In genomic region chr5:96912781-96913180, GRCm38 (mm10) we compare ENCODE assay signal across 11 mouse cellular contexts.
DNase-seq lines count a peak whose midpoint lies in the region; ATAC-seq lines count a peak whose summit lies in the region.
"Had no signal": no experiment of that assay in that cellular context is flagged by ENCODE, and none has a peak within 500 bp of the region (broad histone marks: within the 10 kb centered on the region; RNA-seq: fewer than 3 reads in every experiment).

No protein-coding gene starts in this region.

- H3K9me3 ChIP-seq in limb, embryonic 15.5 days = no peaks in the 10 kb centered on the region
- H3K9me3 ChIP-seq in limb, embryonic 10.5 days (replicated peaks) = no peaks in the 10 kb centered on the region
- no peaks in the 10 kb centered on the region for H3K9me3 ChIP-seq in heart, embryonic 14.5 days (ENCODE audit: control insufficient read depth, low read length)
- H3K9me3 ChIP-seq in megakaryocyte, embryonic 14.5 days = no peaks in the 10 kb centered on the region
- H3K9me3 ChIP-seq: embryonic facial prominence, embryonic 12.5 days; midbrain, embryonic 15.5 days had no signal

- no peaks in the 10 kb centered on the region for H3K36me3 ChIP-seq in limb, embryonic 15.5 days
- no peaks in the 10 kb centered on the region for H3K36me3 ChIP-seq in limb, embryonic 10.5 days
- no peaks in the 10 kb centered on the region for H3K36me3 ChIP-seq in heart, embryonic 14.5 days (ENCODE audit: control insufficient read depth, insufficient read depth, low read length)
- H3K36me3 ChIP-seq in megakaryocyte, embryonic 14.5 days (replicated peaks; ENCODE audit: low read length) = peaks cover 18% of the 10 kb centered on the region
- H3K36me3 ChIP-seq: embryonic facial prominence, embryonic 12.5 days; midbrain, embryonic 15.5 days had no signal

- no peak for ATAC-seq in limb, embryonic 15.5 days (ENCODE audit: insufficient number of reproducible peaks, low FRiP score, low TSS enrichment, low read depth)
- ATAC-seq in activated CD4-positive, CD25-positive, alpha-beta regulatory T cell, adult 4 months = peak; percentile 9
- no peak for ATAC-seq in heart, embryonic 14.5 days (ENCODE audit: insufficient number of reproducible peaks, insufficient read depth, low FRiP score, low read depth)
- ATAC-seq: midbrain, embryonic 15.5 days had no signal

- H3K27me3 ChIP-seq in limb, embryonic 15.5 days = no peaks in the 10 kb centered on the region
- H3K27me3 ChIP-seq in limb, embryonic 10.5 days (ENCODE audit: low read depth, poor library complexity, severe bottlenecking) = no peaks in the 10 kb centered on the region
- H3K27me3 ChIP-seq in heart, embryonic 14.5 days (ENCODE audit: control insufficient read depth, insufficient read depth, low read length) = no peaks in the 10 kb centered on the region
- no peaks in the 10 kb centered on the region for H3K27me3 ChIP-seq in megakaryocyte, embryonic 14.5 days (replicated peaks)
- H3K27me3 ChIP-seq: embryonic facial prominence, embryonic 12.5 days; midbrain, embryonic 15.5 days had no signal

- H3K4me1 ChIP-seq in limb, embryonic 15.5 days = 0 out of 2 replicates have a peak, but pooled peaks cover 2% of the 10 kb centered on the region
- H3K4me1 ChIP-seq in limb, embryonic 10.5 days = peaks cover 10% of the 10 kb centered on the region; the same call in 1 of the 2 replicates
- H3K4me1 ChIP-seq in heart, embryonic 14.5 days (ENCODE audit: control insufficient read depth in 2 of 2, insufficient read depth in 2 of 2, low read length in 2 of 2) = peaks cover 4 to 8% of the 10 kb centered on the region in 2 experiments; a peak in 2 of 4 replicates
- H3K4me1 ChIP-seq in megakaryocyte, embryonic 14.5 days = peaks cover 93% of the 10 kb centered on the region
- H3K4me1 ChIP-seq: midbrain, embryonic 15.5 days had no signal

- no peak overlapping the region for H3K9ac ChIP-seq in limb, embryonic 15.5 days
- no peak overlapping the region for H3K9ac ChIP-seq in heart, embryonic 14.5 days (ENCODE audit: low read length)
- H3K9ac ChIP-seq: embryonic facial prominence, embryonic 12.5 days; midbrain, embryonic 15.5 days had no signal

- H3K4me2 ChIP-seq in limb, embryonic 15.5 days = no peak overlapping the region
- no peak overlapping the region for H3K4me2 ChIP-seq in heart, embryonic 14.5 days (ENCODE audit: low read length)
- H3K4me2 ChIP-seq: embryonic facial prominence, embryonic 12.5 days; midbrain, embryonic 15.5 days had no signal

- no peak overlapping the region for H3K4me3 ChIP-seq in limb, embryonic 15.5 days
- no peak overlapping the region for H3K4me3 ChIP-seq in limb, embryonic 10.5 days
- no peak overlapping the region for H3K4me3 ChIP-seq in heart, embryonic 14.5 days (ENCODE audit: control insufficient read depth in 1 of 2, insufficient read depth in 1 of 2, low read depth in 1 of 2, low read length in 2 of 2)
- H3K4me3 ChIP-seq in megakaryocyte, embryonic 14.5 days (replicated peaks) = peak overlapping the region; percentile 69
- H3K4me3 ChIP-seq: embryonic facial prominence, embryonic 12.5 days; midbrain, embryonic 15.5 days had no signal

- DNase-seq in limb, embryonic 10.5 days (ENCODE audit: low spot score) = no peak
- no peak for DNase-seq in cerebellum, postnatal 14 days
- DNase-seq in gastrocnemius, postnatal 4 days (ENCODE audit: low spot score in 2 of 2) = no peak
- DNase-seq: kidney, postnatal 14 days; spleen, adult 18-20 months had no signal

- WGBS in limb, embryonic 15.5 days = 59% methylated on average over 4 of the region's 4 CpGs
- WGBS in limb, embryonic 10.5 days = 74% methylated on average over 4 of the region's 4 CpGs
- WGBS in heart, embryonic 14.5 days = 63% methylated on average over 4 of the region's 4 CpGs

- 0 out of 2 replicates have a peak overlapping the region, but pooled peaks have one; percentile 5 for H3K27ac ChIP-seq in limb, embryonic 15.5 days
- H3K27ac ChIP-seq in limb, embryonic 10.5 days = no peak overlapping the region
- peak overlapping the region; percentile 33 to 37; a peak in 2 of 4 replicates for H3K27ac ChIP-seq in heart, embryonic 14.5 days (replicated peaks in 1 of 2; ENCODE audit: control insufficient read depth in 1 of 2, insufficient read depth in 1 of 2, low read depth in 2 of 2, low read length in 2 of 2)
- H3K27ac ChIP-seq: midbrain, embryonic 15.5 days had no signal
